Mouse (Mus musculus): Measurements from ENCODE around the gene Mtnr1a.

DNA sequence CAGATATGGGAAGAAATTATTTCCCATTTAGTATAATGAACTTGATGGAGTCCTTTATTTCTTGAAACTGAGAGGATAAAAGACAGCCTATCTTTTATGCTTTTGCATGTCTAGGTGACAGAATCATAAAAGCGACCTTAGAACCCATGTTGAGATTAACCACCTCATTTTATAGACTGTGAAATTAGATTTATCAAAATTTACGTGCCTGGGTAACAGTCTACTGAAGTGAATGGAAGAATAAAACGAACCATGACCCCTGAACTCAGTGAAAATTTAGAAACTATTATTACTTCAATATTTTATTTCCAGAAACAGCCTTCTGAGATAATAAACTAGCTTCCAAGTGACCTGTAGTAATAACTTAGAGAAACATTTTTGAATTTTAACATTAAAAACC is 24.7 kb downstream of the Mtnr1a start:
- TF ChIP-seq CTCF (conservative IDR thresholded peaks at IDR 0.05; ENCODE audit: insufficient read depth, insufficient read length, low read depth, low read length) (no peak), POLR2A (IDR thresholded peaks at IDR 0.05; ENCODE audit: low read depth, low read length) (no peak)

All from kidney, adult 2 months (tissue).